Mouse (Mus musculus): ENCODE results near the gene Atl1. TPM values are rescaled to one million over a fixed set of nuclear protein-coding genes. Genes with fewer than 3 reads are reported as not detected.

Gene Atl1
- polyA plus RNA-seq, 1 experiment from 2014 or later, result 45.8 TPM

GRCm38 (mm10) chr12:69968154-69968553 is 75.7 kb downstream of the Atl1 start:
- Histone ChIP-seq H3K36me3 (peaks cover 98% of the 10 kb centered on the region), H3K27me3 (ENCODE audit: insufficient read depth, poor library complexity, severe bottlenecking) (no peaks in the 10 kb centered on the region), H3K27ac (no peak overlapping the region), H3K4me1 (replicated peaks) (no peaks in the 10 kb centered on the region), H3K4me3 (no peak overlapping the region), H3K9me3 (no peaks in the 10 kb centered on the region)
- 80% methylated on average over 5 of the region's 5 CpGs for WGBS
- no peak for DNase-seq (ENCODE audit: low spot score)

GRCm38 (mm10) chr12:69973666-69974065 is 81.3 kb downstream of the Atl1 start:
- H3K9me3 ChIP-seq, result no peaks in the 10 kb centered on the region
- no peak overlapping the region for H3K4me3 ChIP-seq
- no peak overlapping the region for H3K27ac ChIP-seq
- 0 out of 2 replicates have a peak, but pooled peaks cover 9% of the 10 kb centered on the region for H3K4me1 ChIP-seq (replicated peaks)
- peaks cover 81% of the 10 kb centered on the region for H3K36me3 ChIP-seq
- DNase-seq (ENCODE audit: low spot score), result no peak
- H3K27me3 ChIP-seq (ENCODE audit: insufficient read depth, poor library complexity, severe bottlenecking), result no peaks in the 10 kb centered on the region

DNA sequence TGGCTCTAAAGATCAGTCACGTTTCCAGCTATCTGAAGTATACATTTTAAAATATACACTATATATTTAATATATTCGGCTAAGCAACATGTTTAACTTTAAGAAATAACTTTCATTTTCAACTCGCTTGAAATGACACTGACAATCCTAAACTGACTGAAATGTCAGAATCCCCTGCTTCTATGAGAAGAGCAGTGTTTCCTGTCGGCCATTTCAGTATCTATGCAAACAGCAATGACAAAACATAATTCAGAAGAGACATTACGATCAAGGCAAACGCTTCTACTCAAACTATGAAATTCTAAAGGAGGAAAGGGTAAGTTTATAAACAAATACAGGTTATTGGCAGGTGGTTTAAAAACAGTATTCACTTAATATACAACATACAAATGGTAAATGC is 84.3 kb downstream of the Atl1 start:
- DNase-seq (ENCODE audit: low spot score), result no peak
- Histone ChIP-seq H3K27me3 (ENCODE audit: insufficient read depth, poor library complexity, severe bottlenecking) (no peaks in the 10 kb centered on the region), H3K36me3 (peaks cover 75% of the 10 kb centered on the region), H3K4me3 (no peak overlapping the region), H3K27ac (no peak overlapping the region), H3K9me3 (no peaks in the 10 kb centered on the region), H3K4me1 (replicated peaks) (0 out of 2 replicates have a peak, but pooled peaks cover 11% of the 10 kb centered on the region)
- 89% methylated on average over 6 of the region's 6 CpGs for whole genome bisulfite sequencing

DNA sequence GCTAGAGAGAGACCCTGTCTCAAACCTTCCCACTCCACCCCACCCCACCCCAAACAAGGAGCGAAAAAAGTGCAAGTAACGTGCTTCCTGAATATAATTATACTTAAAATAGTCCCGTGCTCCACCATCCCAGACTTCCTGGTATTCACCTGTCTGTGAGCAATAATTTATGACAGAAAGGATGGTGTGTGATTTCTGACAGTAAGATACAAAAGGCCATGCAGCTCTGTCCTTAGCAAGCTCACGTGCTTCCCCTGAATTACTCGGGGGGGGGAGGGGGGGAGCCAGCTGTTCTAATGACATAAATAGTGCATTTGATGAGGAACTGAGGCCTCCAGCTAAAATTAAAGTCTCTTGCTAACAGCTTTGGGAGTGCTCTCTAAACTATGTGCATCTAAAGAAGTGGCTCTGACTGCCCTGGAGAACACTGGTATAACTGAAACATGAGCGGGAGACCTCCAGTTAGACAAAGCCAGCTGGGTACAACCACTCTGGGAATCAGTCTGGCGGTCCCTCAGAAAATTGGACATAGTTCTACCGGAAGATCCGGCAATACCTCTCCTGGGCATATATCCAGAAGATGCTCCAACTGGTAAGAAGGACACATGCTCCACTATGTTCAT is 85.1 kb downstream of the Atl1 start:
- Histone ChIP-seq H3K27me3 (ENCODE audit: insufficient read depth, poor library complexity, severe bottlenecking) (no peaks in the 10 kb centered on the region), H3K9me3 (no peaks in the 10 kb centered on the region), H3K36me3 (peaks cover 75% of the 10 kb centered on the region), H3K4me1 (replicated peaks) (0 out of 2 replicates have a peak, but pooled peaks cover 11% of the 10 kb centered on the region), H3K4me3 (no peak overlapping the region), H3K27ac (no peak overlapping the region)
- 87% methylated on average over 9 of the region's 9 CpGs for WGBS
- DNase-seq (ENCODE audit: low spot score), result no peak

- Histone ChIP-seq H3K36me3 (peaks cover 52% of the 10 kb centered on the region), H3K27ac (no peak overlapping the region), H3K4me1 (replicated peaks) (peaks cover 29% of the 10 kb centered on the region), H3K9me3 (no peaks in the 10 kb centered on the region), H3K4me3 (no peak overlapping the region), H3K27me3 (ENCODE audit: insufficient read depth, poor library complexity, severe bottlenecking) (no peaks in the 10 kb centered on the region)
- 75% methylated on average over 5 of the region's 5 CpGs for WGBS
- no peak for DNase-seq (ENCODE audit: low spot score)
Observed at GRCm38 (mm10) chr12:69982874-69983273, 90.5 kb downstream of the Atl1 start.

DNA sequence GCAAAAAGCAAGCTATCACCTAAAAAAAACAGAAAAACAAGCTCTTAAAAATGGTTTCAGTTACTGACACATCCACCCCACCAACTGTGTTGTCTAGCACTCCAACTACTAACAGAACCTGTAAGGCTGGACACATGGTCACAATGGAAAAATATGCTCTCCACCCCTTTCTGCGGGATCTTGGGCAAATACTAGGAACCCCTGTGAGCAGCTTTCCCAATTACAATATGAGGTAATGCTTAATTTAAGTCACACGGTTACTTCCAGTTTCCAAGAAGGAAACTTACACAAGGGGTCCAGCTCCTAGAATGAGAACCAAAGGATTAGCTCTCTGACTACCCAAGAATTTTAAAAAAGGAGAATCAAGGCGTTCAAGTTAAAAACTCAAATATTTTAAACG is 93.1 kb downstream of the Atl1 start:
- Histone ChIP-seq H3K27me3 (ENCODE audit: insufficient read depth, poor library complexity, severe bottlenecking) (no peaks in the 10 kb centered on the region), H3K36me3 (peaks cover 37% of the 10 kb centered on the region), H3K27ac (no peak overlapping the region), H3K4me3 (peak overlapping the region; percentile 93), H3K9me3 (no peaks in the 10 kb centered on the region), H3K4me1 (replicated peaks) (peaks cover 24% of the 10 kb centered on the region)
- DNase-seq (ENCODE audit: low spot score), result no peak
- 57% methylated on average over 4 of the region's 4 CpGs for WGBS

DNA sequence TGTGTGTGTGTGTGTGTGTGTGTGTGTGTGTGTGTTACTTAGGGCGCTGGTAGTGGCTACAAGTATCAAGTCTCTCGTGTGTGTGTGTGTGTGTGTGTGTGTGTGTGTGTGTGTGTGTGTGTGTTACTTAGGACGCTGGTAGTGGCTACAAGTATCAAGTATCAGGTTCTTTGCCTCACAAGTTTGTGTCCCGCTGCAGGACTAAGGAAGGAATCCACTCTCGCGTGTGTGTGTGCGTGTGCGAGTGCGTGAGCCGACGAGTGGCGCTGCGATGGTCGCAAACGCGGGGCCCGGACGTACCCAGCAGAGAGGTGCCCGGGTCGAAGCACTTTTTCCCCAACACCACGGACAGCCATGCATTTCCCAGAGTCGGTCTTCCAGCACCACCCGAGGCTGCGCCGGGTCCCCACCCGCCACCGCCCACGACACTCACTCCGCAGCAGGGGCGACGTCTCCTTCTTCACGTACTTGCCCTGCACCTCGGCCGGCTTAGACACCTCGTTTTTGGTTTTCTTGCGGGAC is 93.9 kb downstream of the Atl1 start:
- WGBS, result 0% methylated on average over 34 of the region's 36 CpGs
- Histone ChIP-seq H3K4me1 (replicated peaks) (peaks cover 22% of the 10 kb centered on the region), H3K27ac (peak overlapping the region; percentile 98), H3K36me3 (peaks cover 31% of the 10 kb centered on the region), H3K9me3 (no peaks in the 10 kb centered on the region), H3K4me3 (peak overlapping the region; percentile 93), H3K27me3 (ENCODE audit: insufficient read depth, poor library complexity, severe bottlenecking) (no peaks in the 10 kb centered on the region)
- DNase-seq (ENCODE audit: low spot score), result peak; percentile 65

- under 1% methylated on average over 97 of the region's 102 CpGs for WGBS
Observed at GRCm38 (mm10) chr12:69986786-69987497, 94.5 kb downstream of the Atl1 start, which contains the start of gene Sav1. Gene Sav1 (minus strand): TSS chr12:69987002.

DNA sequence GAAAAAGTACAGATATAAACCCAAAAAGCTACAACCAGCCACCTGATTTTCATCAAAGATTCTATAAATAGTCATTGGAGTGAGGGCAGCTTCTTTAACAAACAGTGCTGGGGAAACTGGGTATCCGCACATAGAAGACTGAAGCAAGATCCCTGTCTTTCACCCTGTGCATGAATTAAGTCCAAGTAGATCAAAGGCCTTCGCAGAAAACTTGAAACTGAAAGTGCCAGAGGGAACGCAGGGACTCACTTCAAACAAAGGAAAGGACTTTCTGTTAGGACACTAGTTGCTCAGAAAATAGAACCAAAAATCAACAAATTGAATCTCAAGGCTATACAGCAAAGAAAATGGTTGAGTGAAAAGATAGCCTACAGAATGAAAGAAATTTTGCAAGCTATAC is 103.0 kb downstream of the Atl1 start:
- H3K27ac ChIP-seq, result no peak overlapping the region
- DNase-seq (ENCODE audit: low spot score), result no peak
- H3K9me3 ChIP-seq, result 0 out of 2 replicates have a peak, but pooled peaks cover 6% of the 10 kb centered on the region
- WGBS, result 81% methylated on average over 3 of the region's 3 CpGs
- no peaks in the 10 kb centered on the region for H3K36me3 ChIP-seq
- H3K4me1 ChIP-seq (replicated peaks), result no peaks in the 10 kb centered on the region
- H3K27me3 ChIP-seq (ENCODE audit: insufficient read depth, poor library complexity, severe bottlenecking), result no peaks in the 10 kb centered on the region
- no peak overlapping the region for H3K4me3 ChIP-seq

More at GRCm38 (mm10) chr12:69986786-69987497, 94.5 kb downstream of the Atl1 start, which contains the start of gene Sav1:
- Histone ChIP-seq H3K36me3 (peaks cover 25% of the 10 kb centered on the region), H3K4me3 (peak within 1 kb of the TSS; percentile 93), H3K27me3 (ENCODE audit: insufficient read depth, poor library complexity, severe bottlenecking) (no peaks in the 10 kb centered on the region), H3K9me3 (no peaks in the 10 kb centered on the region), H3K4me1 (replicated peaks) (peaks cover 22% of the 10 kb centered on the region), H3K27ac (peak within 1 kb of the TSS; percentile 98)
- DNase-seq (ENCODE audit: low spot score), result peak; percentile 89

GRCm38 (mm10) chr12:69998186-69998983 is 106.0 kb downstream of the Atl1 start:
- no peaks in the 10 kb centered on the region for H3K27me3 ChIP-seq (ENCODE audit: insufficient read depth, poor library complexity, severe bottlenecking)
- no peaks in the 10 kb centered on the region for H3K4me1 ChIP-seq (replicated peaks)
- no peak for DNase-seq (ENCODE audit: low spot score)
- H3K4me3 ChIP-seq, result no peak overlapping the region
- H3K36me3 ChIP-seq, result no peaks in the 10 kb centered on the region
- WGBS, result 81% methylated on average over 13 of the region's 13 CpGs
- no peak overlapping the region for H3K27ac ChIP-seq
- 0 out of 2 replicates have a peak, but pooled peaks cover 6% of the 10 kb centered on the region for H3K9me3 ChIP-seq

- WGBS, result 84% methylated on average over 4 of the region's 4 CpGs
- Histone ChIP-seq H3K27me3 (ENCODE audit: insufficient read depth, poor library complexity, severe bottlenecking) (no peaks in the 10 kb centered on the region), H3K9me3 (no peaks in the 10 kb centered on the region), H3K36me3 (0 out of 2 replicates have a peak, but pooled peaks cover 1% of the 10 kb centered on the region), H3K4me1 (replicated peaks) (no peaks in the 10 kb centered on the region), H3K27ac (no peak overlapping the region), H3K4me3 (no peak overlapping the region)
- DNase-seq (ENCODE audit: low spot score), result no peak
Observed at GRCm38 (mm10) chr12:70005103-70005502, 112.7 kb downstream of the Atl1 start.

DNA sequence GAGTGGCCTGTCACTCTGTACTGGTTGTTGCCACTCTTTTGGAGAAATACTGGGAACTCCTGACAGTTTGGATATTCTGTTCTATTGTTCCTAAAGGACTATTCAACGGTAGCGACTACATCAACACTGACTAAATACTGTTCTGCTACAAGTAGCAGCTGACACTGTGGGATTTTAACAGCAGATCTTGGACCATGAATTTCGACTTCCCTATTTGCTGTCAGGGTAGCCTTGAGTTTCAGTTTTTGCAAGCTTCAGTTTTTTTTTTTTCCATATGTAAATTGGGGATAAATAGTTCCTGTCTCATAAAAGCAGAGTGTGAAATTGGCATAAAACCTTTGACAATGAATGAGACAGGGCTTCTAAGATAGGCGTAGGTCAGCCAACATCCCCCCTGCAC is 117.9 kb downstream of the Atl1 start:
- no peak for DNase-seq (ENCODE audit: low spot score)
- Histone ChIP-seq H3K4me3 (no peak overlapping the region), H3K27ac (no peak overlapping the region), H3K9me3 (0 out of 2 replicates have a peak, but pooled peaks cover 5% of the 10 kb centered on the region), H3K4me1 (replicated peaks) (0 out of 2 replicates have a peak, but pooled peaks cover 3% of the 10 kb centered on the region), H3K36me3 (peaks cover 37% of the 10 kb centered on the region), H3K27me3 (ENCODE audit: insufficient read depth, poor library complexity, severe bottlenecking) (no peaks in the 10 kb centered on the region)
- WGBS, result 94% methylated on average over 4 of the region's 4 CpGs
